Mouse (Mus musculus) CH12.LX (cell line): Measurements from ENCODE around the gene Adal. TPM values are rescaled to one million over a fixed set of nuclear protein-coding genes. Genes with fewer than 3 reads are reported as not detected.

Experiments
- DNase-seq: peaks from one replicate; pipeline ENCODE4 v3.0.0-alpha.2; 2013; ENCODE audit errors: extremely low read depth
- H3K27ac ChIP-seq: 2 replicates; pipeline ENCODE4 v1.5.1; 2012; ENCODE audit warnings: low read depth, mild to moderate bottlenecking, control low read depth, moderate library complexity; ENCODE audit not compliant: insufficient read depth
- H3K27me3 ChIP-seq: replicated peaks from 2 replicates; pipeline ENCODE3; 2012; ENCODE audit warnings: inconsistent platforms
- H3K36me3 ChIP-seq, 2 experiments: replicated peaks in 1 of 2; 2 replicates each; pipeline versions ENCODE3 to v1.6.1; 2012; ENCODE audit warnings: inconsistent platforms in 1 of 2, low read length in 1 of 2, mild to moderate bottlenecking in 1 of 2, mixed read lengths in 1 of 2, moderate library complexity in 1 of 2; ENCODE audit not compliant: control insufficient read depth in 1 of 2, insufficient read depth in 1 of 2
- H3K4me1 ChIP-seq, 2 experiments: 2 replicates each; pipeline ENCODE4 v1.6.1; 2012; ENCODE audit warnings: inconsistent platforms in 1 of 2, moderate library complexity in 1 of 2; ENCODE audit not compliant: insufficient read depth in 2 of 2, control insufficient read depth in 1 of 2
- H3K4me2 ChIP-seq: 2 replicates; pipeline ENCODE4 v1.6.1; 2012; ENCODE audit warnings: low read depth, mild to moderate bottlenecking, control low read depth; ENCODE audit not compliant: poor library complexity, insufficient read depth, severe bottlenecking
- H3K4me3 ChIP-seq, 3 experiments: fragments of 150-350 bp in 1 of 3; sonication (generic) in 1 of 3; replicated peaks in 1 of 3; 2 replicates each; pipeline versions ENCODE3 to v1.5.1; 2011 to 2012; ENCODE audit warnings: low read depth in 2 of 3, low read length in 2 of 3, mild to moderate bottlenecking in 2 of 3, moderate library complexity in 2 of 3, control low read depth in 1 of 3, improper control_type of control experiment in 1 of 3, inconsistent platforms in 1 of 3, mixed read lengths in 1 of 3; ENCODE audit not compliant: poor library complexity in 1 of 3
- H3K79me2 ChIP-seq: replicated peaks from 2 replicates; pipeline ENCODE4 v1.6.1; 2012; ENCODE audit warnings: mild to moderate bottlenecking, moderate library complexity; ENCODE audit not compliant: control insufficient read depth, poor library complexity, insufficient read depth, severe bottlenecking; ENCODE audit errors: extremely low read depth
- H3K9ac ChIP-seq: 2 replicates; pipeline ENCODE4 v1.6.1; 2012; ENCODE audit warnings: low read depth, mild to moderate bottlenecking, control low read depth, moderate library complexity; ENCODE audit not compliant: insufficient read depth
- H3K9me3 ChIP-seq: replicated peaks from 2 replicates; pipeline ENCODE3; 2012; ENCODE audit warnings: low read length, inconsistent platforms, mixed read lengths
- BHLHE40 ChIP-seq: IDR thresholded peaks from 2 replicates; pipeline ENCODE4 v1.6.1; 2011; ENCODE audit warnings: mild to moderate bottlenecking, low read depth, low read length, improper control_type of control experiment
- CHD1 ChIP-seq: IDR thresholded peaks from 2 replicates; pipeline ENCODE4 v1.6.1; 2012; ENCODE audit warnings: low read depth, low read length, improper control_type of control experiment, inconsistent platforms
- CHD2 ChIP-seq: IDR thresholded peaks from 2 replicates; pipeline ENCODE4 v1.6.1; 2011; ENCODE audit warnings: low read length, improper control_type of control experiment
- ELF1 ChIP-seq: IDR thresholded peaks from 2 replicates; pipeline ENCODE4 v1.6.1; 2014; ENCODE audit warnings: low read depth, mild to moderate bottlenecking, inconsistent platforms, low read length, improper control_type of control experiment
- EP300 ChIP-seq: IDR thresholded peaks from 2 replicates; pipeline ENCODE4 v1.6.1; 2011; ENCODE audit warnings: low read length, improper control_type of control experiment
- HCFC1 ChIP-seq: IDR thresholded peaks from 2 replicates; pipeline ENCODE4 v1.6.1; 2012; ENCODE audit warnings: low read depth, mild to moderate bottlenecking, inconsistent platforms, low read length, improper control_type of control experiment
- JUN ChIP-seq: IDR thresholded peaks from 2 replicates; pipeline ENCODE4 v1.6.1; 2011; ENCODE audit warnings: low read depth, mild to moderate bottlenecking, low read length, improper control_type of control experiment, moderate library complexity; ENCODE audit not compliant: insufficient read depth
- MEF2A ChIP-seq: IDR thresholded peaks from 2 replicates; pipeline ENCODE4 v1.6.1; 2014; ENCODE audit warnings: low read depth, mild to moderate bottlenecking, inconsistent platforms, low read length, improper control_type of control experiment, borderline replicate concordance
- MYC ChIP-seq: IDR thresholded peaks from 2 replicates; pipeline ENCODE4 v1.6.1; 2011; ENCODE audit warnings: low read depth, mild to moderate bottlenecking, improper control_type of control experiment, low read length
- NRF1 ChIP-seq: IDR thresholded peaks from 2 replicates; pipeline ENCODE4 v1.6.1; 2014; ENCODE audit warnings: low read depth, mild to moderate bottlenecking, inconsistent platforms, low read length, improper control_type of control experiment, moderate library complexity
- RCOR1 ChIP-seq: conservative IDR thresholded peaks from 2 replicates; pipeline ENCODE4 v1.6.1; 2012; ENCODE audit warnings: low read depth, mild to moderate bottlenecking, inconsistent platforms, low read length, improper control_type of control experiment
- SIN3A ChIP-seq: IDR thresholded peaks from 2 replicates; pipeline ENCODE4 v1.6.1; 2012; ENCODE audit warnings: low read length, improper control_type of control experiment, inconsistent platforms
- UBTF ChIP-seq: IDR thresholded peaks from 2 replicates; pipeline ENCODE4 v1.6.1; 2012; ENCODE audit warnings: low read depth, mild to moderate bottlenecking, inconsistent platforms, low read length, improper control_type of control experiment, moderate library complexity
- USF1 ChIP-seq: IDR thresholded peaks from 2 replicates; pipeline ENCODE4 v1.6.1; 2014; ENCODE audit warnings: low read depth, mild to moderate bottlenecking, inconsistent platforms, low read length, improper control_type of control experiment
- ZKSCAN1 ChIP-seq: IDR thresholded peaks from 2 replicates; pipeline ENCODE4 v1.6.1; 2012; ENCODE audit warnings: low read depth, inconsistent platforms, low read length, improper control_type of control experiment, borderline replicate concordance
- ZMIZ1 ChIP-seq: IDR thresholded peaks from 2 replicates; pipeline ENCODE4 v1.6.1; 2012; ENCODE audit warnings: low read depth, mild to moderate bottlenecking, inconsistent platforms, low read length, improper control_type of control experiment
- dilution Hi-C: fragments of 300-500 bp; cut with MboI; formaldehyde crosslinking; loops from 2 replicates; pipeline ENCODE4 v1.14.3; 2020; ENCODE audit warnings: low sequenced_read_pairs; ENCODE audit not compliant: extremely low pct_unique_long_range_greater_than_20kb, extremely low pct_ligation_motif_present
- in situ Hi-C: fragments of 300-500 bp; cut with MboI; formaldehyde crosslinking; loops from 3 replicates; pipeline ENCODE4 v1.14.3; 2019; ENCODE audit warnings: low sequenced_read_pairs, low pct_ligation_motif_present, low pct_unique_long_range_greater_than_20kb, mixed read lengths
- polyA plus RNA-seq: library from polyadenylated mRNA; unstranded; fragments of >175 nt; gene quantifications from 2 replicates; pipeline ENCODE4 v1.2.1, GENCODE M21; 2012; ENCODE audit warnings: low read depth; ENCODE audit not compliant: insufficient read length
- total RNA-seq, 2 experiments: library from RNA; depleted of rRNA; stranded (reverse); fragments of 300-350 nt in 1 of 2; fragments of >200 nt in 1 of 2; gene quantifications; 2 replicates each; pipeline ENCODE4 v1.2.3; 2012 to 2014

Gene Adal
- total and polyA plus RNA-seq, 3 experiments, result 7.3 to 12.5 (median 10.4) TPM

GRCm38 (mm10) chr2:121169902-121170301 lies 29.7 kb downstream of the Adal start:
- peak overlapping the region; percentile 55 to 87 (median 70) for H3K4me3 ChIP-seq
- H3K4me1 ChIP-seq, result peaks cover 4 to 32% of the 10 kb centered on the region in 2 experiments; a peak in 3 of 4 replicates
- TF ChIP-seq ELF1 (no peak), EP300 (peak; percentile 43; the same call in 1 of the 2 replicates), MEF2A (no peak), ZMIZ1 (no peak), SIN3A (peak; percentile 19), MYC (no peak), CHD1 (0 out of 2 replicates have a peak, but pooled peaks have one; percentile 43), RCOR1 (no peak), USF1 (no peak), JUN (no peak), NRF1 (0 out of 2 replicates have a peak, but pooled peaks have one; percentile 21), CHD2 (0 out of 2 replicates have a peak, but pooled peaks have one; percentile 13)
- peak overlapping the region; percentile 94 for H3K4me2 ChIP-seq
- dilution Hi-C loops, result no loop called here
- no peaks in the 10 kb centered on the region for H3K27me3 ChIP-seq
- no peak overlapping the region for H3K27ac ChIP-seq
- peak; percentile 32 for DNase-seq
- H3K9me3 ChIP-seq, result no peaks in the 10 kb centered on the region
- H3K79me2 ChIP-seq, result peaks cover 24% of the 10 kb centered on the region
- H3K9ac ChIP-seq, result peak overlapping the region; percentile 87
- peaks cover 23 to 47% of the 10 kb centered on the region in 2 experiments for H3K36me3 ChIP-seq
- in situ Hi-C loops, result no loop called here

GRCm38 (mm10) chr2:121170481-121170971 lies 30.3 kb downstream of the Adal start, which contains the start of gene Tubgcp4:
TSS of gene Tubgcp4 (plus strand) at chr2:121170654.
- Histone ChIP-seq H3K79me2 (peaks cover 24% of the 10 kb centered on the region), H3K36me3 (peaks cover 26 to 50% of the 10 kb centered on the region in 2 experiments), H3K4me1 (peaks cover 4 to 32% of the 10 kb centered on the region in 2 experiments; a peak in 3 of 4 replicates), H3K4me3 (peak within 1 kb of the TSS; percentile 55 to 87 (median 70)), H3K27me3 (no peaks in the 10 kb centered on the region), H3K4me2 (peak within 1 kb of the TSS; percentile 94), H3K9ac (peak within 1 kb of the TSS; percentile 87), H3K9me3 (no peaks in the 10 kb centered on the region), H3K27ac (peak within 1 kb of the TSS; percentile 46)
- peak; percentile 46 for DNase-seq
- in situ Hi-C loops (no loop called here), dilution Hi-C loops (no loop called here)
- no peak for TF ChIP-seq BHLHE40
- 0 out of 2 replicates have a peak, but pooled peaks have one; percentile 2 for TF ChIP-seq HCFC1
- no peak for TF ChIP-seq ZKSCAN1
- peak; percentile 15 for TF ChIP-seq UBTF
